Mouse (Mus musculus) stomach, postnatal 0 days (tissue): Measurements from ENCODE around the gene Diaph3.

Experiments
- CTCF ChIP-seq: IDR thresholded peaks from 2 replicates; pipeline ENCODE4 v1.5.1; 2016; ENCODE audit warnings: antibody characterized with exemption, low read depth, mild to moderate bottlenecking, moderate library complexity
- EP300 ChIP-seq: optimal IDR thresholded peaks from 2 replicates; pipeline ENCODE3; 2016; ENCODE audit warnings: antibody characterized with exemption

DNA sequence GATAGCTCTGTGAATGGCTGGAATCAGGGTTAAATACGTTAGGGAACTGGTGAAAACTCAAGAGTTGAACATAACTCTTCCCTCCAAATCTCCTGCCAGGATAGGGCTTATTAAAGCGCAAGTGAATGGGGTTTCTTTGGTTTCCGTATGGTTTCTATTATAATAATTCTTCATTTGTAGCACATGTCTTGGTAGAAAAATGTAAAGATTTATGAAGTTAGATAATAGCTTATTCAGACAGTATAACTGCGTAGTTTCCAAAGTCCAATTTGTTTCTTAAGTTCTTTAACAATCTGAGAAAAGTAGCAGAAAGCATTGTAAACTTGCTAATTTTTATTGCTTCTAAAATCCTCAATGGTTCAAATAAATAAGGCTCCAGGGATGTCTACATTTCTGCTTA is 448.3 kb downstream of the Diaph3 start:
- TF ChIP-seq EP300 (no peak), CTCF (no peak)
